Mouse (Mus musculus): ENCODE results near the gene Sorcs2.

DNA sequence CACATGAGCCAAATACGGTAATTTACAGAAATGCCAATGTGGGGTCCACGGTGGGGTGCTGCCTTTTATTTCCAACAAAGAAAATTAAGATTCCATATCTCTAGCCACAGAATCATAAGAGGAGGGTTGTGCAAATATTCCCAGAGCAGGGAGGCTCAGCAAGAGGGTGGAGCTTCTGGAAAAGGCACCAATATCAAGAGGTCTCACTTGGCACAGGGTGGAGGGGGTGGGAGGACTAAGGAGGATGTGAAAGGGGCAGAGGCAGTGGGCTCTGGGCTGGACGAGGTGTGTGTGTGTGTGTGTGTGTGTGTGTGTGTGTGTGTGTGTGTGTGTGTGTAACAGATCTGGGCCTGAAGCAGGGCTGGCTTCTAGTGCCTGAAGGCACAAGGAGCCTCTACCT lies 297.5 kb downstream of the Sorcs2 start:
- TF ChIP-seq CTCF (IDR thresholded peaks at IDR 0.05; ENCODE audit: extremely low read depth, insufficient read depth, low read length) (no peak), POLR2A (IDR thresholded peaks at IDR 0.05; ENCODE audit: extremely low read depth, insufficient read depth, low read length) (no peak)
